Mouse (Mus musculus): ENCODE results near the gene Ireb2. TPM values are rescaled to one million over a fixed set of nuclear protein-coding genes. Genes with fewer than 3 reads are reported as not detected.
A peak's percentile ranks its signal among the peaks of the same experiment; 100 is the strongest.

Ireb2 gene
- total and polyA plus RNA-seq, 2 experiments from 2014 or later, result 14.4 to 17.7 TPM

DNA sequence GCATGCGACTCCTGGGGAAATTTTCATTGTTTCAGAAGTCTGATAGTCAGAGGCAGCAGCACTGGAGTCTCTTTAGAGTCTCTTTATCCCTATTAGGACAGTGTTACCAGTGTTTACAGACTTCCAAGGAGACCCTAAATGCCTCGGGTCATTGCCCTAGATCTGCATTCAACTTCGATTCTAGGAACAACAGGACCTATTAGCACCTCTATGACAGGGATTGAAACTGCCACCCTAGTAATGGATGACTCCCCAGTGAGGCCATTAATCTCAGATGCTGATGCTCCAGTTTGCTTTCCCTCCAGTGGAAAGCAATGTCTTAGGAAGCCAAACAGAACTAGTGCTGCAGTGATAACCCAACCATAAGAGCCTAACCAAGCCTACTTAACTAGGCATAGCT lies 6.1 kb upstream of the Ireb2 start:
- ATAC-seq (ENCODE audit: insufficient read depth, low read depth), result no peak
- Histone ChIP-seq H3K27me3 (ENCODE audit: control insufficient read depth, insufficient read depth, low read length) (no peaks in the 10 kb centered on the region), H3K27ac (ENCODE audit: low read depth) (no peak overlapping the region), H3K4me1 (ENCODE audit: control insufficient read depth, insufficient read depth) (peaks cover 6% of the 10 kb centered on the region; the same call in 1 of the 2 replicates), H3K9ac (replicated peaks; ENCODE audit: low read depth, low read length) (no peak overlapping the region), H3K4me3 (ENCODE audit: low read depth, low read length) (no peak overlapping the region), H3K4me2 (ENCODE audit: low read depth, low read length) (no peak overlapping the region), H3K36me3 (replicated peaks; ENCODE audit: control insufficient read depth, insufficient read depth, low read length) (no peaks in the 10 kb centered on the region), H3K9me3 (replicated peaks; ENCODE audit: control insufficient read depth, low read length) (no peaks in the 10 kb centered on the region)
- TF ChIP-seq EP300 (IDR thresholded peaks at IDR 0.05; ENCODE audit: low read depth), result no peak
- no peak for TF ChIP-seq CTCF (IDR thresholded peaks at IDR 0.05; ENCODE audit: low read depth)
- DNase-seq (ENCODE audit: low spot score), result no peak
- WGBS, result 43% methylated on average over 3 of the region's 3 CpGs

DNA sequence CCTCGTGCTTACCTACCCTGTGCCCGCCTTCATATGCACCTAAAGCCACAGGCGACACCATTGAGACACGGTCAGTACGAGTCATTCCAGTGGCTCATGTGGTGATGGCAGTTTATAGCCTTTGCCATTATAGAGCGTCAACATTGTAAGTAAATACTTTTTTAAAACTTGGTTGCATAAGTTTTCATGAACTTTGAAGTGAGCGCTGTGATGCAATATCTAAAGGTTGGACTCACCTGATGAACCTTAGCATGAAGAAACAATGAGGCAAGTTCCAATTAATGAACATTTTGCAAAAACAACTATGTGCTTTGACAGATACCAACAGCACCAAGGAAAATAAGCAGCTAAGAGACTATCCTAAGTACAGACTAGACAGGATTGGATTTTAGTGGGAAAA lies 3.1 kb upstream of the Ireb2 start:
- Histone ChIP-seq H3K9ac (replicated peaks; ENCODE audit: low read depth, low read length) (no peak overlapping the region), H3K9me3 (replicated peaks; ENCODE audit: control insufficient read depth, low read length) (no peaks in the 10 kb centered on the region), H3K4me1 (ENCODE audit: control insufficient read depth, insufficient read depth) (peaks cover 18% of the 10 kb centered on the region), H3K36me3 (replicated peaks; ENCODE audit: control insufficient read depth, insufficient read depth, low read length) (peaks cover 1% of the 10 kb centered on the region; the same call in 1 of the 2 replicates), H3K27ac (ENCODE audit: low read depth) (no peak overlapping the region), H3K4me3 (ENCODE audit: low read depth, low read length) (no peak overlapping the region), H3K27me3 (ENCODE audit: control insufficient read depth, insufficient read depth, low read length) (no peaks in the 10 kb centered on the region), H3K4me2 (ENCODE audit: low read depth, low read length) (no peak overlapping the region)
- 83% methylated on average over 7 of the region's 7 CpGs for WGBS
- TF ChIP-seq EP300 (IDR thresholded peaks at IDR 0.05; ENCODE audit: low read depth) (no peak), CTCF (IDR thresholded peaks at IDR 0.05; ENCODE audit: low read depth) (no peak)
- DNase-seq (ENCODE audit: low spot score) (no peak), ATAC-seq (ENCODE audit: insufficient read depth, low read depth) (no peak)

DNA sequence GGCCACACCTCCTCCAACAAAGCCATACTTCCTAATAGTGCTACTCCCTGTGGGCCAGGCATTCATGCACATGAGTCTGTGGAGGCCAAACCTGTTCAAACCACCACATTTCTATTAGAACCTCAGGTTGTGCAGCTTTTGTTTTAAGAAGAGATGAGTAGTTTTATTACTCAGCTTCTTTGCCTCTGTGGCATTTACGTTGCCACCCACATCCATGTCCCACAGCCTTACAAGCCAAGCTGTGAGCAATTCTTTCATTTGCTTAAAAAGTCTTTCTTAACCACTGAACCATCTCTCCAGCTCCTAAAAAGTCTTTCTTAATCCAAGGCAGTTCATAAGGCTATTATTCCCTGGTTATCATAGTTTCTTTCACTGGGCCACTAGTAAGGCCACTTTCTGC lies 15.2 kb downstream of the Ireb2 start:
- Histone ChIP-seq H3K4me2 (ENCODE audit: low read depth, low read length) (no peak overlapping the region), H3K27ac (ENCODE audit: low read depth) (no peak overlapping the region), H3K9me3 (replicated peaks; ENCODE audit: control insufficient read depth, low read length) (no peaks in the 10 kb centered on the region), H3K4me3 (ENCODE audit: low read depth, low read length) (no peak overlapping the region), H3K4me1 (ENCODE audit: control insufficient read depth, insufficient read depth) (no peaks in the 10 kb centered on the region), H3K27me3 (ENCODE audit: control insufficient read depth, insufficient read depth, low read length) (no peaks in the 10 kb centered on the region), H3K36me3 (replicated peaks; ENCODE audit: control insufficient read depth, insufficient read depth, low read length) (peaks cover 28% of the 10 kb centered on the region), H3K9ac (replicated peaks; ENCODE audit: low read depth, low read length) (no peak overlapping the region)
- 97% methylated on average over 1 of the region's 1 CpGs for WGBS
- TF ChIP-seq CTCF (IDR thresholded peaks at IDR 0.05; ENCODE audit: low read depth) (no peak), EP300 (IDR thresholded peaks at IDR 0.05; ENCODE audit: low read depth) (no peak)
- no peak for ATAC-seq (ENCODE audit: insufficient read depth, low read depth)
- DNase-seq (ENCODE audit: low spot score), result no peak

DNA sequence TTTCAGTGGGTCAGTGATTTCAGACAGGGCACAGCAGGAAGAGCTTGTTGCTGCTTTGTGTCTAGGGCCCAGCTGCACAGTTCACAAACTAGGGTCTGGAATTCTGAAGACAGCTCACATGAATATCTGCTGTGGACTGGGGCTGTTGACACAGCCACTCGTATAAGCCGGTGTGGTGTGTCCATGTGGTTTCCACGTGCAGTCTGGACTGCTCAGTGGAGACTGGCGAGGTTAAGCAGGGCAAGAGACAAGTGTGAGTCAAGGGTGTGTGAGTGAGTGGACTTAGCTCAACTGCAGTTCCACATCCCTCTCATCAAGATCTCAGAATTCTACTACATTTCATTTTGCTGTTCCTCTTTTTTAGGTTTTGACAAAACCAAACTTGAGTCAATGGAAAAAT lies 28.5 kb downstream of the Ireb2 start:
- no peak for DNase-seq (ENCODE audit: low spot score)
- Histone ChIP-seq H3K27me3 (ENCODE audit: control insufficient read depth, insufficient read depth, low read length) (no peaks in the 10 kb centered on the region), H3K9me3 (replicated peaks; ENCODE audit: control insufficient read depth, low read length) (no peaks in the 10 kb centered on the region), H3K4me1 (ENCODE audit: control insufficient read depth, insufficient read depth) (no peaks in the 10 kb centered on the region), H3K9ac (replicated peaks; ENCODE audit: low read depth, low read length) (no peak overlapping the region), H3K4me3 (ENCODE audit: low read depth, low read length) (no peak overlapping the region), H3K4me2 (ENCODE audit: low read depth, low read length) (no peak overlapping the region), H3K27ac (ENCODE audit: low read depth) (no peak overlapping the region), H3K36me3 (replicated peaks; ENCODE audit: control insufficient read depth, insufficient read depth, low read length) (peaks cover 68% of the 10 kb centered on the region)
- TF ChIP-seq EP300 (IDR thresholded peaks at IDR 0.05; ENCODE audit: low read depth), result no peak
- TF ChIP-seq CTCF (IDR thresholded peaks at IDR 0.05; ENCODE audit: low read depth), result no peak
- WGBS, result 56% methylated on average over 4 of the region's 4 CpGs
- no peak for ATAC-seq (ENCODE audit: insufficient read depth, low read depth)

DNA sequence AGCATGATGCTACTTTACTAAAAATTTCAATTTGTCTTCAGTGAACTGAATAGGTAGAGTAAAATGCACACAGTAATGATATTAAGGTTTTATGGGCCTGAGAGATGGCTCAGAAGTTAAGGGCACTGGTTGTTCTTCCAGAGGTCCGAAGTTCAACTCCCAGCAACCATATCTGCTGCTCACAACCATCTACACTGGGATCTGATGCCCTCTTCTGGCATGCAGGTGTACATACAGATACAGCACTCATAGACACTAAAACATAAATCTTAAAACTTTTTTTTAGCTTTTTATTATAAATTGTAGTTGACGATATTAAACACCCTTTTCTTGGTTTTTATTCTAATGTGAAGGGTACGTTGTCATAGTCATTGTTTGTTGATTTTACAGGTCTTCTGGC lies 33.5 kb downstream of the Ireb2 start:
- no peaks in the 10 kb centered on the region for H3K9me3 ChIP-seq (replicated peaks; ENCODE audit: control insufficient read depth, low read length)
- H3K4me2 ChIP-seq (ENCODE audit: low read depth, low read length), result no peak overlapping the region
- no peak overlapping the region for H3K27ac ChIP-seq (ENCODE audit: low read depth)
- peak; percentile 42 for TF ChIP-seq CTCF (IDR thresholded peaks at IDR 0.05; ENCODE audit: low read depth)
- TF ChIP-seq EP300 (IDR thresholded peaks at IDR 0.05; ENCODE audit: low read depth), result no peak
- DNase-seq (ENCODE audit: low spot score) (no peak), ATAC-seq (ENCODE audit: insufficient read depth, low read depth) (no peak)
- no peak overlapping the region for H3K4me3 ChIP-seq (ENCODE audit: low read depth, low read length)
- 80% methylated on average over 3 of the region's 3 CpGs for WGBS
- no peaks in the 10 kb centered on the region for H3K4me1 ChIP-seq (ENCODE audit: control insufficient read depth, insufficient read depth)
- H3K36me3 ChIP-seq (replicated peaks; ENCODE audit: control insufficient read depth, insufficient read depth, low read length), result peaks cover 76% of the 10 kb centered on the region
- H3K9ac ChIP-seq (replicated peaks; ENCODE audit: low read depth, low read length), result no peak overlapping the region
- H3K27me3 ChIP-seq (ENCODE audit: control insufficient read depth, insufficient read depth, low read length), result no peaks in the 10 kb centered on the region

DNA sequence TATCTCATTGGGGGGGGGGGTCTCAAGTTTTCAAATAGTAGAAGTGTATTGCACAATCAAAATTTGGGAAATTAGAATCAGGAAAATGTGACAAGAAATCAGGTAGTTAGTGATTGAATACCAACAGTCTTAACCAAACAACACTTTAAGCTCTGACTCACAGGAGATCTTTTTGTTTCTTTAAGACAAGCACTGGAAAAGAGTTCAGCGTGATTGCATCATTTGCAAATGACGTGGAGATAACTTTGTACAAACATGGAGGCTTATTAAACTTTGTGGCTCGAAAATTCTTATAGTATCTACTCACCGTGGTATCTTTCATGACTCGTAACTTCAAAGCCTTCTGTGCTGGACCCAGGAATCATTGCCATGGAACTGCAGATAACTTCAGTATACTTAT lies 45.9 kb downstream of the Ireb2 start:
- H3K27ac ChIP-seq (ENCODE audit: low read depth), result no peak overlapping the region
- no peak for DNase-seq (ENCODE audit: low spot score)
- H3K36me3 ChIP-seq (replicated peaks; ENCODE audit: control insufficient read depth, insufficient read depth, low read length), result peaks cover 48% of the 10 kb centered on the region
- no peak for ATAC-seq (ENCODE audit: insufficient read depth, low read depth)
- H3K4me3 ChIP-seq (ENCODE audit: low read depth, low read length), result no peak overlapping the region
- no peaks in the 10 kb centered on the region for H3K27me3 ChIP-seq (ENCODE audit: control insufficient read depth, insufficient read depth, low read length)
- TF ChIP-seq CTCF (IDR thresholded peaks at IDR 0.05; ENCODE audit: low read depth) (no peak), EP300 (IDR thresholded peaks at IDR 0.05; ENCODE audit: low read depth) (no peak)
- no peaks in the 10 kb centered on the region for H3K9me3 ChIP-seq (replicated peaks; ENCODE audit: control insufficient read depth, low read length)
- H3K4me2 ChIP-seq (ENCODE audit: low read depth, low read length), result no peak overlapping the region
- H3K4me1 ChIP-seq (ENCODE audit: control insufficient read depth, insufficient read depth), result no peaks in the 10 kb centered on the region
- 76% methylated on average over 5 of the region's 5 CpGs for WGBS
- no peak overlapping the region for H3K9ac ChIP-seq (replicated peaks; ENCODE audit: low read depth, low read length)
